Mouse (Mus musculus) CD4-positive, CD25-positive, alpha-beta regulatory T cell (primary cell): Measurements from ENCODE around the gene Gm9964. TPM values are rescaled to one million over a fixed set of nuclear protein-coding genes. Genes with fewer than 3 reads are reported as not detected.

Experiments
- polyA plus RNA-seq: library from polyadenylated mRNA; unstranded; fragments of 100-300 nt; shearing (Covaris generic); gene quantifications from one replicate; pipeline ENCODE4 v1.2.1, GENCODE M21; 2017

Gm9964 gene
- polyA plus RNA-seq: not detected

DNA sequence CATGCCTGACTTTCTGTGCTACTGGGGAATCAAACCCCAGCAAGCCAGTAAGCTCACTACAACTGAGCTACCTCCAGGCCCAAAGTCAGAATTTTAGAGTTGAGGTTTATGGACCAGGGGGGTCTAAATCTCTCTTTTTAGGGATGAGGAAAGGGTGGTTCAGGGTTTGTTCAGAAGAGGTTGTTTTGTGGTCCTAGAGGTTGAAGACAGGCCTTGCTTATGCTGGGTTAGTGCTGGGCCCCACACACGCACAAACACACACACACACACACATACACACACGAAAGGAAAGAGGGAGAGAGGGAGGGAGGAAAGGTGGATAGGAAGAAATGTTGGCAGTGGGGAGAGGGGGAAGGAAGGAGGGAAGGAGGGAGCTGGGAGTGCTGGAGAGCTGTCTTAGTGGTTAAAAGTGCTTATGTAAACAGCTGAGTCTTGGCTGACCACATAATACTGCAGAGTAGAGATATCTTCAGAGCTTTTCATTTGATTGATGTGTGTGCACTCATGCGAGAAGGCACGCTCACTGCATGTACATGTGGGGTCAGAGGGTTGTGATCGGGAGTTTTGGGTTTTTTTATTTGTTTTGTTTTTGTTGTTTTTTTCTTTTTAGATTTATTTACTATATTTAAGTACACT, at the start of gene Gm9964:
Gene Gm9964 (minus strand): TSS at position 51 of the 636 bp plus-strand sequence.

DNA sequence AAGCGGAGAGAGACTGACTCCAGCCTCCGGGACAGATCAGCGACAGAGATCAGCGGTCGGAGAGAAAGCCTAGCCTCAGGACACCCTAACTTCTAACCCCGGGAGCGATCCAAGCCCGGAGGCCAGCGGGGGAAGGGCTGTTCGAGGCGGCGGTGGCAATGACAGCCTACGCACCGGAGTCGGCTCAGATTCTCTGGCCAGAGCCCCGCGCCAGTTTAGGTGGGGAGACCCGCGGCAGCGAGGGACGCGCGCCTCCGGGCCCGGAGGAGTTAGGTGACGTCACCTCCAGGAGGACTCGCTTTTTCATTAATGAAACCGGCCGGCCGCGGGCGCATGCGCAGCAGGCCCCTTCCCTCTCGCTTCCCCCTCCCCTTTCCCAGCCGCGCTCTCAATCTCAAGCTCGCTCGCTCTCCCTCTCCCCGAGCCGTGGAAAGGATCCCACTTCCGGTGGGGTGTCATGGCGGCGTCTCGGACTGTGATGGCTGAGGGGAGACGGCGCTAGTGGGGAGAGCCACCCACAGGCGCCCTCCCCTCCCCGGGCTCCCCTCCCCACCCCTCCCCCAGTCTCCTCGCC, 42.6 kb upstream of the Gm9964 start, which contains the start of gene Nf1:
Gene Nf1 (plus strand): TSS at position 460 of the 574 bp plus-strand sequence.

DNA sequence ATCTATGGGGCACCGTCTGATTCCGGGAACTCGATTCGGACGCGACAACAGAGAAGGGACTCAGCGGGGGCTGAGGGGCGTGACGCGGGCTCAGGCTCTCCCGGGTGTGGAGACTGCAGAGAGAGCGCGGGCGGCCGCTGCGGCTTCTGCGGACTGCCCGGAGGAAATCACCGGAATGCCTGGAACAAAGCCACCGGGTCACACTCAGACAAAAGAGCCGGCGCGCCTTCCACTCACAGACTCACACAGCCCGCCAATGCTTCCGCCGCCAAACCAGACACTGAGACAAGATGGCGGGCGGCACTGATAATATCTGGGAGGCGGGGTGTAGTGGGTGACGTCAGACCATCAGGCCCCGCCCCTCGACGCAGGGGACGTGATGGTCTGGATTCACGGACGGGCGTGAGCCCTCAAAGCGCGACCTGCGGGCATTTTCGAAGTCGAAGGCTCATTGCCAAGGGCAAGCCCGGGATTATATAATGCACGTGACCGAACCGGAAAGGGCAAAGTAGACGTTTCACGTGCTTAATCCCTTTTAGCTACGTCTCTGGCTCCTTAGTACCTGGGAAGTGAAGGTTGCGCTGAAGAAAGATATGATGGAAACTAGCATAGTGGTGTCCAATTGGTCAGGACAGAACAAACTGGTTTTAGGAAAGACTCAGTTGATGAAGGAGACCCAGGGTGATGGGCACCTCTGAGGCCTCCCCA, 42.2 kb downstream of the Gm9964 start, which contains the start of gene Wsb1:
Gene Wsb1 (minus strand): TSS at position 281 of the 708 bp plus-strand sequence.

Other genes with a start within 250 kb of the Gm9964 start
- 7.6 TPM for gene Ksr1, start 150.5 kb downstream of the Gm9964 start, polyA plus RNA-seq
- 126 TPM for gene Wsb1, start 42.2 kb downstream of the Gm9964 start, polyA plus RNA-seq
- 1.3 TPM for gene Nf1, start 42.8 kb upstream of the Gm9964 start, polyA plus RNA-seq
- gene Omg, start 207.2 kb upstream of the Gm9964 start, polyA plus RNA-seq: not detected
- 43.5 TPM for gene Evi2b, start 226.9 kb upstream of the Gm9964 start, polyA plus RNA-seq
- 3.9 TPM for gene Evi2, start 233.7 kb upstream of the Gm9964 start, polyA plus RNA-seq
- gene Evi2a, start 233.7 kb upstream of the Gm9964 start, polyA plus RNA-seq: 24.9 TPM